Mouse (Mus musculus) right cerebral cortex, postnatal 4 days (tissue): ENCODE data around the gene Gm44511.
A peak's percentile ranks its signal among the peaks of the same experiment; 100 is the strongest.

Experiments
- DNase-seq: peaks from one replicate; pipeline ENCODE4 v3.0.0-alpha.2; 2022

The Gm44511 gene

GRCm38 (mm10) chr6:128826132-128826531 lies at the start of gene Gm44511, which contains the start of gene Klrb1b:
Gene Gm44511 (minus strand): TSS chr6:128826315.
Gene Klrb1b (minus strand): TSS chr6:128826331.
- no peak for DNase-seq

- no peak for DNase-seq
These were observed 45.9 kb upstream of the Gm44511 start for GRCm38 (mm10) chr6:128871910-128872610.

GRCm38 (mm10) chr6:128868861-128869260 lies 42.7 kb upstream of the Gm44511 start:
- no peak for DNase-seq

- no peak for DNase-seq
These were observed 31.9 kb upstream of the Gm44511 start for GRCm38 (mm10) chr6:128857976-128858375.

GRCm38 (mm10) chr6:128856250-128856649 lies 30.1 kb upstream of the Gm44511 start:
- peak; percentile 47 for DNase-seq

GRCm38 (mm10) chr6:128855477-128855876 lies 29.4 kb upstream of the Gm44511 start:
- DNase-seq: no peak

- no peak for DNase-seq
These were observed 28.8 kb upstream of the Gm44511 start for GRCm38 (mm10) chr6:128854895-128855294.

DNA sequence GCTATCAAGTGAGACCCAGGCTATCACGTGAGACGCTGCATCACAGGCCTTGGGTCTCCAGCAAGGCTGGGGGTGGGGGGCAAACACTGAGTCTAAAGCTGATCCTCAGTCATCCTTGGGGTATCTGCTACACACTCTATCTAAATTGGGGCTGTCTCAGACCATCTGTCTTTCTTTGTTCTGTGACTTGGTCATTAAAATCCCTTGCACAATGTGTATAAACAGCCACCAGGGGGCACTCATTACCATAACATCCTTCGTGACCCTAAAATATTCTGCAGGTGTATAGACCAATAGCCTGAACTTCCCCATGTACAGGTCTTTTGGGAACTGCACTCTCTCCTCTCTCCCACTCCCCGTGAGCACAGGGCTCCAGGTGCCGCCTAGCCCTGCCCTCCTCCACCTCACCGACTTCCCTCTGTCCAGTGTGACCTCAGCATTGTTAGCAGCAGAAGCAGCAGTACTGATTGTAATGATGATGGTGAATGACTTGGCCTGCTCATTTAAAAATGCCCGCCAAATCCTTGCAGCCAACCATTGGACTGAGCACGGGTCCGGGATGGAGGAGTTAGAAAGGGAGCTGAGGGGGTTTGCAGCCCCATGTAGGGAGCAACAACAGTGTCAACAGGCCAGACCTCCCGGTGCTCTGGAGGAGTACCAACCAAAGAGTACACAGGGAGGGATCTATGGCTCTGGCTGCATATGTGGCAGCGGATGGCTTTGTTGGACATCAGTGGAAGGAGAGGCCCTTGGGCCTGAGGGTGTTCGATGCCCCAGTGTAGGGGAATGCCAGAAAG lies 28.1 kb upstream of the Gm44511 start:
- peak; percentile 72 for DNase-seq

DNA sequence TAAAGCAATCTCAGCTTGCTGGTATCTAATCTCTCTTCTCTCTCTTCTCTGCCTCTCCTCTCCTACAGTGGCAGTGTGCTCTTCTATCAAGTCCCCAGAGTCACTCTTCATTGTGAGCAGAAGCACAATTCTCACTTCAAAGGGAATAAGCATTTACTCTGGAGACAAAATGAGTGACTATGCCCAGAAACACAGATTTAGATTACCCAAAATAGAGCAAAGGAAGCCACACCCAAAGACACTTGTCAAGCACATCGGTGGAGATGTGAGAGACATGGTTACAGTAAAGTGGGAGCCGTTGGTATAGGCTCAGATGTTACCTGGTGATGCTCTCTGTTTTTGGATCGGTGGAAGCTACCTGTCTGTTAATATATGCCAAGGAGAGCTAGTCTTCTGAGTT lies 26.7 kb upstream of the Gm44511 start:
- DNase-seq: no peak

- DNase-seq: no peak
These were observed 25.0 kb upstream of the Gm44511 start for GRCm38 (mm10) chr6:128851151-128851550.

GRCm38 (mm10) chr6:128850671-128851070 lies 24.6 kb upstream of the Gm44511 start:
- DNase-seq: no peak

DNA sequence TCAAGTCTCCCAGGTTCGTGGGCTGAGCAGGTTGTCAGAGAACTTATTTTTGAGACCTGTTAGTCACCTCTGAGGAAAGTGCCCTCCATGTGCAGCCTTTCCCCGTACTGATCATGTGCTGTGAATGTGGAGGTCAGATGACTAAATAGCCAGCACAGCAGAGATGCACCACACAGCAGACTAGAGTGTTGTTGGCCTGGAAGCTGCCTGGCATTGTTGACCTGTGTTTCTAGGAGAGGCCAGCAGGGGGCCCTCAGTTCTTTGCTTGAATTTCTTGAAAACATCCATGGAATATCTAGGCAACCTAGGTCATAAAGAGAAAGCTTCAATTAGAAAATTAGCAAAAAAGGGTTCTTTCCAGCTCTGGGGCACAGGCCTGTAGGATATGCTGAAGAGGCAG lies 23.8 kb upstream of the Gm44511 start:
- peak; percentile 57 for DNase-seq

- DNase-seq: no peak
These were observed 21.3 kb upstream of the Gm44511 start for GRCm38 (mm10) chr6:128847401-128847800.

GRCm38 (mm10) chr6:128845998-128846542 lies 20.0 kb upstream of the Gm44511 start:
- DNase-seq: no peak

DNA sequence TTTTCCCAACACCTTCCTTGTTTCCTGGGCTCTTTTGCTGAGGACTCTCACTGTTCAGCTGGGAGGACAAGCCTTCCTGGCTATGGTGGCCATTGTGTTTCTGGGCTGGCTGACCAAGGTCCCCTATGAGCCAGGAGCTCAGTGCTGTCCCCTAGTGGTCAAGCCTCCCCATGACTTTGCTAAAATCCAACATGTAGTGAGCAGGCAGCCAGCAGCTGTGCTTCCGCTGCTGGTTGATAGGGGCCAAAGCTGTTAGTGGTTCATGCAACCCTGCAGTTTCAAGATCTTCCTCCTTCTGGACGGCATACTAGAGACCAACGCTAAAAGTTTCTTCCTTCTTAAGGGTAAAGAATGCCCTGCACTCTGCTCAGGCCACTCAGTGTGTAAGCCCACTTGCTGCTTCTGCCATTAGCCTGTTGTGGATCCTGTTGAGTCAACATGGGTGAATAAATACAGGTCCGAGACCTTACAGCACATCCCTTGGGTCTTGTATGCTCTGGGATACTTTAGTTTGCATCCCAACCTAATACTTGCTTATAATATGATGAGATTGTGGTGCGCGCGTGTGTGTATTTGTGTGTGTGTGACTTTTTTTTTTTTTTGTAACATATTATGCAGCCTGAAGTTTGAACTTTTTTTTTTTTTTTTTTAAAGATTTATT lies 19.3 kb upstream of the Gm44511 start:
- peak; percentile 83 for DNase-seq

DNA sequence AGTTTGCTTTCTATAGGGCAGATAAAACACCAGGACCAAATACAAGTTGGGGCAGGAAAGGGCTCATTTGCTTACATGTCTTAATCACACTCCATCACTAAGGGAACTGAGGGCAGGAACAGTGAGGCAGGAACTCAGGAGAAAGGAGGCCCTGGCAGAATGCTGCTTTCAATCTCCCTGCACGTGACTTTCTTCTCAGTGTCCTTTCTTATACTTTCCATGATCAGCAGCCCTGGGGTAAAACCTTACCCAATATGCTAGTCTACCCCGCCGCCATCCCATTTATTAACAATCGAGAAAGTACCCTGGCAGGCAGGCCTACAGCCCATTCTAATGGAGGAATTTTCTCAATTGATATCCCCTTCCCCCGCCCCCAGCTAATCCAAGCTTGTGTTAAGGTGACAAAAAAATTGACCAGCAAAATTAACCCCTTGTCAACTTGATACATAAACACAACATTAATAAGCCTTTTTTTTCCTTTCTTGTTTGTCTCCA lies 18.5 kb upstream of the Gm44511 start:
- no peak for DNase-seq

GRCm38 (mm10) chr6:128844131-128844530 lies 18.0 kb upstream of the Gm44511 start:
- no peak for DNase-seq

GRCm38 (mm10) chr6:128843479-128843992 lies 17.4 kb upstream of the Gm44511 start:
- DNase-seq: peak; percentile 28

- peak; percentile 85 for DNase-seq
These were observed 16.9 kb upstream of the Gm44511 start for GRCm38 (mm10) chr6:128842945-128843478.

DNA sequence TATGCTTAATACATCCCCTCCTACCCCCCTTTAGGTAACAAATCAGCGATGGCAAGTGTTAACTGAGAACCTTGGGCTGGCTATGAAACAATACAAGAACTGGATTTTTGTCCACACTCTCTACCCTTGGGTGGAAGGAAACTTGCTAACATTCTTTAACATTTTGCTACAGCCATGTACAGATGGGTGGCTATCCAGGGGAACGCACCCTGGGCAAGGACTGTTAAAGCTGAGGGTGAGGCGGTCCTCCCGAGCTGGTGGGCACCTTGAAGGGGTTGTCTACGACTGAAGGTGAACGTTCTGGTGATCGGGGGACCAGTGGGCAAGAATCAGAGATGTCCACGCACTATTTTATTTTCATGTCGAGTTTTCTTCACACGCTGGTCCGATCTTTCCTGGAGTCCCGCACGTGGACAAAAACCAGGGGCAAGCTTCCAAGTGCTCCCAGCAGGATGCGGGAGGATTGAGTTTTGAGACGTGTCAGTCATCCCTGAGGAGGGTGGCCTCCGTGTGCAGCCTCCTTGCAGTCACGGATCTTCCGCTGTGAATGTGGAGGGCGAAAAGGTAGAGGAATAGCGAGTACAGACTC lies 16.3 kb upstream of the Gm44511 start:
- no peak for DNase-seq

DNA sequence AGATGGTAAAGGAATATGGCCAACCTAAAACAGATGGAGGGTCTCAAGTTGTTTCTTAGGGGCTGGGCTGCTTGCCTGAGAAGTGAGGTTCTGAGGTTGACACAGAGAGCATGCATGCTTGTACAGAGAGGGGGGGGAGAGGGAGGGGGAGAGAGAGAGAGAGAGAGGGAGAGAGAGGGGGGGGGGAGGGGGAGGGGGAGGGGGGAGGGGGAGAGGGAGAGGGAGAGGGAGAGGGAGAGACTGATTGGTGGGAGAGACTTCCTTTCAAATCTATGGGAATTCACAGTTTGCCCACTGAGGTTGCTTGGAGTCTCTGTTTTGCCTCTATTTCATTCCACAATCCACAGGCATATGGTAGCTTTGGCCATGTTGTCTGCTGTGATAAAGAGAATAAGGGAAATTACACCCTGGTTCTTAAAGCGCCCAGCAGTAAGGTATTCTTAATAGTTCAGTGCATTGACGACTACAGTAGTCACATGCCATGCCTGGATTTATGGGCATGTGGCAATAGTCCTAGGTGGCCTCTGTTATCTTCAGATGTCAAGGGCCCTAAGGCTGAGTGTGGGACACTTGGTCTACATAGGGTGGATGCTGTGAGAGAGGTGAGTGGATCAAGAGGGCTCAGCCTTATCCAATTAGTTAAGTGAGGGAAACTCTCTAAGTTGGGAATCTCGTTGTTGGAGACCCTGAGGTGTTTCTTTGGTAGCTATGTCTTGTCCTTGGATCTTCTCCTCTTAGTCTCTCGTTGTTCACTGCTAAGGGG lies 15.4 kb upstream of the Gm44511 start:
- no peak for DNase-seq
